9 mouse cellular contexts compared by ENCODE assay signal in genomic region chr1:33903587-33903986, GRCm38 (mm10). TPM values are rescaled to one million over a fixed set of nuclear protein-coding genes. Genes with fewer than 3 reads are reported as not detected.
A peak's percentile ranks its signal among the peaks of the same experiment; 100 is the strongest.
DNase-seq lines count a peak whose midpoint lies in the region; ATAC-seq and TF ChIP-seq lines count a peak whose summit lies in the region.
"Had no signal": no experiment of that assay in that cellular context is flagged by ENCODE, and none has a peak within 500 bp of the region (broad histone marks: within the 10 kb centered on the region; RNA-seq: fewer than 3 reads in every experiment).

No protein-coding gene starts in this region.

- H3K4me2 ChIP-seq in forebrain, embryonic 11.5 days (ENCODE audit: low read depth, low read length, severe bottlenecking), result 0 out of 2 replicates have a peak overlapping the region, but pooled peaks have one; percentile 15
- no peak overlapping the region for H3K4me2 ChIP-seq in forebrain, embryonic 13.5 days
- H3K4me2 ChIP-seq in neural tube, embryonic 15.5 days, result peak overlapping the region; percentile 3; the same call in 1 of the 2 replicates
- H3K4me2 ChIP-seq in heart, postnatal 0 days (ENCODE audit: low read depth, low read length), result peak overlapping the region; percentile 47
- H3K4me2 ChIP-seq: forebrain, embryonic 15.5 days had no signal

- no peak overlapping the region for H3K27ac ChIP-seq in forebrain, embryonic 11.5 days (ENCODE audit: low read depth, low read length)
- H3K27ac ChIP-seq in forebrain, embryonic 13.5 days, result no peak overlapping the region
- H3K27ac ChIP-seq in neural tube, embryonic 15.5 days (replicated peaks), result no peak overlapping the region
- no peak overlapping the region for H3K27ac ChIP-seq in heart, postnatal 0 days (ENCODE audit: low read depth)
- H3K27ac ChIP-seq: forebrain, embryonic 15.5 days had no signal

- 38% methylated on average over 9 of the region's 9 CpGs for WGBS in forebrain, embryonic 11.5 days
- 40% methylated on average over 9 of the region's 9 CpGs for WGBS in forebrain, embryonic 13.5 days
- 36% methylated on average over 9 of the region's 9 CpGs for WGBS in neural tube, embryonic 15.5 days
- 26% methylated on average over 9 of the region's 9 CpGs for WGBS in heart, postnatal 0 days

- no peak for DNase-seq in forebrain, embryonic 11.5 days (ENCODE audit: low spot score)
- DNase-seq in neural tube, embryonic 10.5 days (ENCODE audit: extremely low spot score, low spot score), result no peak
- DNase-seq in heart, postnatal 0 days (ENCODE audit: low spot score), result no peak
- peak; percentile 17 for DNase-seq in testis, postnatal 14 days (ENCODE audit: low spot score)
- DNase-seq in natural killer cell, adult 2 months (ENCODE audit: low spot score in 2 of 2), result no peak
- DNase-seq in urinary bladder, postnatal 10 days (ENCODE audit: low spot score), result no peak

- TF ChIP-seq CTCF in heart, postnatal 0 days (IDR thresholded peaks at IDR 0.05; ENCODE audit: low read depth), result no peak

- H3K9me3 ChIP-seq in forebrain, embryonic 11.5 days (ENCODE audit: control insufficient read depth, low read length), result no peaks in the 10 kb centered on the region
- H3K9me3 ChIP-seq in forebrain, embryonic 13.5 days (replicated peaks), result no peaks in the 10 kb centered on the region
- no peaks in the 10 kb centered on the region for H3K9me3 ChIP-seq in neural tube, embryonic 15.5 days (replicated peaks)
- H3K9me3 ChIP-seq in heart, postnatal 0 days (replicated peaks; ENCODE audit: control insufficient read depth, low read length), result no peaks in the 10 kb centered on the region
- H3K9me3 ChIP-seq: forebrain, embryonic 15.5 days had no signal

- peaks cover 8% of the 10 kb centered on the region; the same call in 1 of the 2 replicates for H3K4me1 ChIP-seq in forebrain, embryonic 11.5 days (replicated peaks; ENCODE audit: control insufficient read depth, insufficient read depth, low read length)
- H3K4me1 ChIP-seq in forebrain, embryonic 13.5 days, result peaks cover 3% of the 10 kb centered on the region
- peaks cover 13% of the 10 kb centered on the region for H3K4me1 ChIP-seq in neural tube, embryonic 15.5 days
- 0 out of 2 replicates have a peak, but pooled peaks cover 2% of the 10 kb centered on the region for H3K4me1 ChIP-seq in heart, postnatal 0 days (ENCODE audit: control insufficient read depth, insufficient read depth)

- H3K27me3 ChIP-seq in forebrain, embryonic 11.5 days (ENCODE audit: control insufficient read depth, insufficient read depth, low read length), result peaks cover 11% of the 10 kb centered on the region
- H3K27me3 ChIP-seq in forebrain, embryonic 13.5 days, result peaks cover 11% of the 10 kb centered on the region
- H3K27me3 ChIP-seq in neural tube, embryonic 15.5 days (replicated peaks), result no peaks in the 10 kb centered on the region
- peaks cover 2% of the 10 kb centered on the region; the same call in 1 of the 2 replicates for H3K27me3 ChIP-seq in heart, postnatal 0 days (ENCODE audit: control insufficient read depth, insufficient read depth, low read length)

- H3K4me3 ChIP-seq in forebrain, embryonic 11.5 days (ENCODE audit: low read depth, low read length), result no peak overlapping the region
- no peak overlapping the region for H3K4me3 ChIP-seq in forebrain, embryonic 13.5 days
- no peak overlapping the region for H3K4me3 ChIP-seq in neural tube, embryonic 15.5 days (replicated peaks)
- H3K4me3 ChIP-seq in heart, postnatal 0 days (ENCODE audit: low read depth, low read length), result peak overlapping the region; percentile 19
- H3K4me3 ChIP-seq: forebrain, embryonic 15.5 days had no signal

- H3K9ac ChIP-seq in forebrain, embryonic 11.5 days (ENCODE audit: low read length), result no peak overlapping the region
- no peak overlapping the region for H3K9ac ChIP-seq in forebrain, embryonic 13.5 days
- no peak overlapping the region for H3K9ac ChIP-seq in neural tube, embryonic 15.5 days (replicated peaks)
- no peak overlapping the region for H3K9ac ChIP-seq in heart, postnatal 0 days (replicated peaks; ENCODE audit: low read depth, low read length)
- H3K9ac ChIP-seq: forebrain, embryonic 15.5 days had no signal

- TF ChIP-seq EP300 in heart, postnatal 0 days (IDR thresholded peaks at IDR 0.05; ENCODE audit: low read depth), result no peak

- ATAC-seq in forebrain, embryonic 11.5 days (replicated peaks; ENCODE audit: low FRiP score), result no peak
- no peak for ATAC-seq in forebrain, embryonic 13.5 days
- ATAC-seq in neural tube, embryonic 15.5 days (ENCODE audit: low FRiP score), result no peak
- ATAC-seq in heart, postnatal 0 days (ENCODE audit: insufficient read depth, low read depth), result no peak
- ATAC-seq: forebrain, embryonic 15.5 days had no signal

- H3K36me3 ChIP-seq in forebrain, embryonic 11.5 days (ENCODE audit: control insufficient read depth, insufficient read depth, low read length), result no peaks in the 10 kb centered on the region
- H3K36me3 ChIP-seq in forebrain, embryonic 13.5 days (ENCODE audit: poor library complexity, severe bottlenecking), result no peaks in the 10 kb centered on the region
- H3K36me3 ChIP-seq in neural tube, embryonic 15.5 days, result 0 out of 2 replicates have a peak, but pooled peaks cover 5% of the 10 kb centered on the region
- H3K36me3 ChIP-seq in heart, postnatal 0 days (replicated peaks; ENCODE audit: control insufficient read depth, insufficient read depth, low read length), result no peaks in the 10 kb centered on the region
- H3K36me3 ChIP-seq: forebrain, embryonic 15.5 days had no signal

RNA-seq across cellular contexts. Expression of gene Bend6, which starts 4.0 kb away (rescaled TPM):
- 2.4 and 3.0 TPM in 2 replicates for polyA plus RNA-seq in forebrain, embryonic 11.5 days (2014; fragmentation: Nextera tagmentation; extraction: Ambion mirVana)
- 12.7 and 13.8 TPM in 2 replicates for polyA plus RNA-seq in forebrain, embryonic 13.5 days (2015; fragmentation: Nextera tagmentation; extraction: Ambion mirVana)
- polyA plus RNA-seq in neural tube, embryonic 15.5 days (2015; fragmentation: Nextera tagmentation; extraction: Ambion mirVana), result 65.4 and 71.6 TPM in 2 replicates
- total RNA-seq in heart, postnatal 0 days (2014; rRNA removed; ENCODE audit: low replicate concordance), result 0.81 and 8.1 TPM in 2 replicates
- 1.9 TPM in 2 replicates for polyA plus RNA-seq in heart, postnatal 0 days (2015; fragmentation: Nextera tagmentation; extraction: Ambion mirVana)

RNA-seq across cellular contexts. Expression of gene Dst, which starts 4.4 kb away (rescaled TPM):
- polyA plus RNA-seq in forebrain, embryonic 11.5 days (2014; fragmentation: Nextera tagmentation; extraction: Ambion mirVana), result 25.3 and 26.3 TPM in 2 replicates
- polyA plus RNA-seq in forebrain, embryonic 13.5 days (2015; fragmentation: Nextera tagmentation; extraction: Ambion mirVana), result 28.2 and 29.4 TPM in 2 replicates
- polyA plus RNA-seq in neural tube, embryonic 15.5 days (2015; fragmentation: Nextera tagmentation; extraction: Ambion mirVana), result 36.0 and 38.0 TPM in 2 replicates
- 104 and 106 TPM in 2 replicates for total RNA-seq in heart, postnatal 0 days (2014; rRNA removed; ENCODE audit: low replicate concordance)
- 18.2 and 21.7 TPM in 2 replicates for polyA plus RNA-seq in heart, postnatal 0 days (2015; fragmentation: Nextera tagmentation; extraction: Ambion mirVana)
